Mouse (Mus musculus): ENCODE measurements around the gene Cfd.

Gene Cfd

GRCm38 (mm10) chr10:79927324-79928029 lies 36.8 kb downstream of the Cfd start:
- ChIA-PET POLR2A (interaction anchor here in 3 of 4 experiments (0.6 to 2.8 kb wide), 25 partner anchors 11 to 1618 kb away, joined by 3 to 16 read pairs (median 4); partner anchors contain the start of genes Med16 (in 2 of the 3), Kiss1r (in 1 of the 3), Mum1 (in 1 of the 3) and Stk11 (in 1 of the 3)), CTCF (interaction anchor here (0.6 to 3.4 kb wide), 10 partner anchors 11 to 710 kb away, joined by 3 to 19 read pairs (median 3); no protein-coding TSS in a partner anchor)

GRCm38 (mm10) chr10:79928030-79928694 lies 37.5 kb downstream of the Cfd start:
- POLR2A ChIA-PET, result interaction anchor here in 3 of 4 experiments (0.6 to 2.8 kb wide), 25 partner anchors 10 to 1618 kb away, joined by 3 to 16 read pairs (median 4); partner anchors contain the start of genes Med16 (in 2 of the 3), Atp8b3 (in 1 of the 3), Kiss1r (in 1 of the 3) and Mum1 (in 1 of the 3)
- CTCF ChIA-PET, result interaction anchor here in 3 of 4 experiments (0.6 to 1.2 kb wide), 14 partner anchors 12 to 710 kb away, joined by 3 to 18 read pairs (median 4); no protein-coding TSS in a partner anchor

- CTCF ChIA-PET, result interaction anchor here in 2 of 4 experiments (0.6 to 0.7 kb wide), 3 partner anchors 75 to 446 kb away, joined by 3 to 7 read pairs (median 4); no protein-coding TSS in a partner anchor
- POLR2A ChIA-PET, result interaction anchor here in 3 of 4 experiments (0.5 to 2.3 kb wide), 10 partner anchors 11 to 1241 kb away, joined by 3 to 8 read pairs (median 4); partner anchors contain the start of genes Med16 (in 2 of the 3) and Atp8b3 (in 1 of the 3)
Measured at GRCm38 (mm10) chr10:79928907-79929701, 38.5 kb downstream of the Cfd start.

GRCm38 (mm10) chr10:79929967-79930825 lies 39.5 kb downstream of the Cfd start:
- ChIA-PET POLR2A (interaction anchor here in 3 of 4 experiments (0.6 to 1.2 kb wide), 4 partner anchors 21 to 238 kb away, joined by 3 to 4 read pairs (median 3); partner anchors contain the start of gene Med16 (in 1 of the 3)), CTCF (interaction anchor here in 2 of 4 experiments (0.6 to 1.3 kb wide), 5 partner anchors 27 to 235 kb away, joined by 3 to 7 read pairs (median 4); partner anchors contain the start of gene Wdr18 (in 1 of the 2))

- ChIA-PET POLR2A (interaction anchor here in 1 of 4 experiments (1.1 kb wide), 1 partner anchor 200 kb away, joined by 3 read pairs; no protein-coding TSS in a partner anchor), CTCF (interaction anchor here in 1 of 4 experiments (1.2 to 1.3 kb wide), 2 partner anchors 27 to 234 kb away, joined by 3 to 6 read pairs; no protein-coding TSS in a partner anchor)
Measured at GRCm38 (mm10) chr10:79930826-79931186, 40.2 kb downstream of the Cfd start.

- ChIA-PET CTCF (interaction anchor here in 1 of 4 experiments (1.3 kb wide), 1 partner anchor 28 kb away, joined by 3 read pairs; the partner anchor contains the start of gene Wdr18), POLR2A (interaction anchor here in 3 of 4 experiments (0.7 to 1.6 kb wide), 3 partner anchors 15 to 209 kb away, joined by 3 read pairs; partner anchors contain the start of genes Cbarp (in 1 of the 3) and Kiss1r (in 1 of the 3))
Measured at GRCm38 (mm10) chr10:79931797-79932196, 41.1 kb downstream of the Cfd start.

GRCm38 (mm10) chr10:79932736-79933135 lies 42.1 kb downstream of the Cfd start:
- ChIA-PET POLR2A (interaction anchor here in 3 of 4 experiments (0.6 to 2.3 kb wide), 7 partner anchors 16 to 235 kb away, joined by 3 to 7 read pairs (median 3); partner anchors contain the start of genes Kiss1r (in 1 of the 3), Med16 (in 1 of the 3), Ptbp1 (in 1 of the 3) and Wdr18 (in 1 of the 3)), CTCF (interaction anchor here in 3 of 4 experiments (0.5 to 1.4 kb wide), 4 partner anchors 8 to 232 kb away, joined by 3 to 4 read pairs (median 3); partner anchors contain the start of gene Wdr18 (in 1 of the 3))

GRCm38 (mm10) chr10:79933145-79933679 lies 42.6 kb downstream of the Cfd start:
- POLR2A ChIA-PET, result interaction anchor here in 3 of 4 experiments (0.6 to 2.3 kb wide), 7 partner anchors 17 to 235 kb away, joined by 3 to 7 read pairs (median 3); partner anchors contain the start of genes Kiss1r (in 1 of the 3), Med16 (in 1 of the 3), Ptbp1 (in 1 of the 3) and Wdr18 (in 1 of the 3)
- CTCF ChIA-PET, result interaction anchor here in 3 of 4 experiments (0.5 to 1.4 kb wide), 3 partner anchors 9 to 232 kb away, joined by 3 to 4 read pairs (median 3); no protein-coding TSS in a partner anchor

GRCm38 (mm10) chr10:79933861-79934260 lies 43.2 kb downstream of the Cfd start:
- ChIA-PET CTCF (interaction anchor here in 1 of 4 experiments (1.4 kb wide), 1 partner anchor 9 kb away, joined by 4 read pairs; no protein-coding TSS in a partner anchor), POLR2A (interaction anchor here in 2 of 4 experiments (0.5 to 2.3 kb wide), 5 partner anchors 25 to 234 kb away, joined by 3 to 7 read pairs (median 4); partner anchors contain the start of genes Med16 (in 1 of the 2) and Wdr18 (in 1 of the 2))

- ChIA-PET POLR2A (interaction anchor here in 2 of 4 experiments (1.5 to 2.3 kb wide), 4 partner anchors 25 to 233 kb away, joined by 3 to 7 read pairs (median 5); partner anchors contain the start of genes Med16 (in 1 of the 2) and Wdr18 (in 1 of the 2)), CTCF (interaction anchor here in 1 of 4 experiments (0.7 kb wide), 1 partner anchor 320 kb away, joined by 3 read pairs; the partner anchor contains the start of gene C2cd4c)
Measured at GRCm38 (mm10) chr10:79934272-79934721, 43.6 kb downstream of the Cfd start.

GRCm38 (mm10) chr10:79934794-79935569 lies 44.3 kb downstream of the Cfd start:
- CTCF ChIA-PET, result interaction anchor here in 1 of 4 experiments (0.7 kb wide), 1 partner anchor 321 kb away, joined by 3 read pairs; the partner anchor contains the start of gene C2cd4c
- POLR2A ChIA-PET, result interaction anchor here in 2 of 4 experiments (0.8 to 2.3 kb wide), 5 partner anchors 9 to 233 kb away, joined by 3 to 7 read pairs (median 5); partner anchors contain the start of genes Med16 (in 1 of the 2) and Wdr18 (in 1 of the 2)

GRCm38 (mm10) chr10:79936284-79936910 lies 45.7 kb downstream of the Cfd start:
- POLR2A ChIA-PET, result interaction anchor here in 2 of 4 experiments (1.2 to 1.6 kb wide), 4 partner anchors 18 to 72 kb away, joined by 3 to 5 read pairs (median 4); partner anchors contain the start of gene Wdr18 (in 1 of the 2)
- CTCF ChIA-PET, result interaction anchor here in 1 of 4 experiments (0.7 kb wide), 1 partner anchor 22 kb away, joined by 3 read pairs; no protein-coding TSS in a partner anchor

- POLR2A ChIA-PET, result interaction anchor here in 2 of 4 experiments (0.5 to 1.4 kb wide), 4 partner anchors 17 to 83 kb away, joined by 3 to 4 read pairs (median 3); partner anchors contain the start of gene Ptbp1 (in 1 of the 2)
- CTCF ChIA-PET, result interaction anchor here in 1 of 4 experiments (0.5 kb wide), 1 partner anchor 168 kb away, joined by 13 read pairs; no protein-coding TSS in a partner anchor
Measured at GRCm38 (mm10) chr10:79936911-79937441, 46.3 kb downstream of the Cfd start.

Measured in embryonic stem cell, embryonic (primary cell).